Mouse (Mus musculus) kidney, adult 10 weeks (tissue): Measurements from ENCODE around the gene Itgb8. TPM values are rescaled to one million over a fixed set of nuclear protein-coding genes. Genes with fewer than 3 reads are reported as not detected.

Source experiments
- polyA plus RNA-seq: library from polyadenylated mRNA; stranded (reverse); fragments of 350-450 nt; fragmentation: Illumina TruSeq; extraction: RNeasy Lipid Tissue Mini Kit (QIAGEN cat#74804); gene quantifications from one replicate; pipeline ENCODE4 v1.2.3, GENCODE M21; 2014; ENCODE audit warnings: low read depth, low replicate concordance

Itgb8 gene
- polyA plus RNA-seq: 335 TPM

DNA sequence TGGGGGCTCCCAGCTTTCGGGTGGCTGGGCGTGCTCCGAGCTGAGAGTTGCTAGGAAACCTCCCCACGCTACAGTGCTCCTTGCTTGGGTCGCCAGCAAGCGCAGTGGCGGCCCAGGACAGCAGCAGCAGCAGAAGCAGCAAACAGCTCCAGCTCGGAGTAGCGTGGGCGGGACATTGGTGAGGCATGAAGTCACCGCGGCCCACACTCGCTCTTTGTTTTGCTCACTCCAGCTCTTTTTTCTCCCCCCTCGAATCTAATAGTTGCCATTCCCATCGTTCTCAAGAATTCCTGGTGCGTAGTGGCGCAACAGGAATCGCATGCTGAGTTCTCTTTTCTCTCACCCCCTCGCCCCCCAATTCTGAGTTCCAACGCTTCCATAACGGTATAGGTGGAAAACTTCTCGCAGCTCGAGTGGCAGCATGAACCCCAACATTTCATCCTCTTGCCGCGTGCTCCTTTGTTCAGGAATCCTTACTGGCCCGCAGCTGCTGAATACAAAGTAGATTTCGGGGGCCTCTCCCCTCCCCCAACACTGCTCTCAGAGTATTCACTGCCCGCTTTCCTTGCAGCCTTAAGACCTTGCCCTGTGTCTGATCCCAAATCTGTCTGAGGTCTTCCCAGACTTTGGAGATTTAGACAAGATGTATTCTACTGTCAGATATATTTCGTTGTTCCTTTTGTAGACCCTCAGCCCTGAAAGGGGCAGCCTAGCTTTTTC lies at the start of gene Itgb8:
TSS of gene Itgb8 (minus strand) at position 107 of the 720 bp plus-strand sequence.

Other genes with a start within 250 kb of the Itgb8 start
- gene Macc1, start 75.5 kb upstream of the Itgb8 start, polyA plus RNA-seq: 6.6 TPM